Mouse (Mus musculus) hindbrain, postnatal 0 days (tissue): ENCODE measurements around the gene Ccdc162. TPM values are rescaled to one million over a fixed set of nuclear protein-coding genes. Genes with fewer than 3 reads are reported as not detected.
A peak's percentile ranks its signal among the peaks of the same experiment; 100 is the strongest.

Source experiments
- ATAC-seq: fragments of 200-750 bp; cut with Nextera tagmentation; 2 replicates; pipeline ENCODE4 v1.8.0; 2017; ENCODE audit warnings: mild to moderate bottlenecking, moderate TSS enrichment, moderate library complexity
- DNase-seq: peaks from one replicate; pipeline ENCODE4 v3.0.0-alpha.2; 2015; ENCODE audit warnings: low spot score
- H3K27ac ChIP-seq: fragments of 300-500 bp; sonication (generic); 2 replicates; pipeline ENCODE4 v1.5.1; 2014; ENCODE audit warnings: mild to moderate bottlenecking
- H3K27me3 ChIP-seq: fragments of 300-500 bp; sonication (generic); 2 replicates; pipeline ENCODE4 v1.6.1; 2014; ENCODE audit warnings: low read length, mixed read lengths; ENCODE audit not compliant: insufficient read depth
- H3K36me3 ChIP-seq: fragments of 300-500 bp; sonication (generic); 2 replicates; pipeline ENCODE4 v1.6.1; 2014; ENCODE audit warnings: low read length, mixed read lengths; ENCODE audit not compliant: insufficient read depth
- H3K4me1 ChIP-seq: fragments of 300-500 bp; sonication (generic); 2 replicates; pipeline ENCODE4 v1.6.1; 2014; ENCODE audit warnings: antibody characterized with exemption, low read length, mixed read lengths; ENCODE audit not compliant: insufficient read depth
- H3K4me2 ChIP-seq: fragments of 300-500 bp; sonication (generic); 2 replicates; pipeline ENCODE4 v1.6.1; 2014; ENCODE audit warnings: low read depth, mild to moderate bottlenecking, low read length, moderate library complexity, mixed read lengths
- H3K4me3 ChIP-seq: fragments of 300-500 bp; sonication (generic); 2 replicates; pipeline ENCODE4 v1.5.1; 2014; ENCODE audit warnings: low read length
- H3K9ac ChIP-seq: fragments of 300-500 bp; sonication (generic); replicated peaks from 2 replicates; pipeline ENCODE4 v1.6.1; 2014; ENCODE audit warnings: mild to moderate bottlenecking, low read length, moderate library complexity, mixed read lengths
- H3K9me3 ChIP-seq: fragments of 300-500 bp; sonication (generic); 2 replicates; pipeline ENCODE4 v1.6.1; 2016; ENCODE audit warnings: low read length, mixed read lengths
- CTCF ChIP-seq: IDR thresholded peaks from 2 replicates; pipeline ENCODE4 v1.5.1; 2016; ENCODE audit warnings: antibody characterized with exemption, control low read depth, low read depth
- WGBS: fragments of 180-500 bp; shearing (Covaris S2); extraction: QIAGEN DNeasy Blood & Tissue Kit; methylation state at CpG from one replicate; pipeline ENCODE4 v1.1.7; 2014; 5-methylcytosine and 5-hydroxymethylcytosine counted together
- polyA plus RNA-seq: library from polyadenylated mRNA; unstranded; fragments of >200 nt; fragmentation: Nextera tagmentation; extraction: Ambion mirVana; gene quantifications from 2 replicates; pipeline ENCODE4 v1.2.1, GENCODE M21; 2015
- total RNA-seq: library from RNA; depleted of rRNA; stranded (reverse); fragments of >200 nt; gene quantifications from 2 replicates; pipeline ENCODE4 v1.2.3, GENCODE M21; 2014

The Ccdc162 gene
- total and polyA plus RNA-seq, 2 experiments from 2014 or later: 2.1 to 3.3 TPM

- Histone ChIP-seq H3K9me3 (no peaks in the 10 kb centered on the region), H3K9ac (no peak overlapping the region), H3K27ac (no peak overlapping the region), H3K4me1 (peaks cover 24% of the 10 kb centered on the region), H3K4me3 (no peak overlapping the region), H3K36me3 (peaks cover 5% of the 10 kb centered on the region; the same call in 1 of the 2 replicates), H3K4me2 (no peak overlapping the region), H3K27me3 (no peaks in the 10 kb centered on the region)
- DNase-seq: no peak
- no peak for ATAC-seq
- TF ChIP-seq CTCF: no peak
- WGBS: 81% methylated on average over 3 of the region's 3 CpGs
Measured at GRCm38 (mm10) chr10:41523386-41523785, 193.0 kb downstream of the Ccdc162 start.

GRCm38 (mm10) chr10:41520410-41520673 is 196.1 kb downstream of the Ccdc162 start:
- H3K4me1 ChIP-seq: peaks cover 24% of the 10 kb centered on the region
- no peak overlapping the region for H3K27ac ChIP-seq
- ATAC-seq (no peak), DNase-seq (no peak)
- TF ChIP-seq CTCF: no peak
- H3K9me3 ChIP-seq: no peaks in the 10 kb centered on the region
- H3K9ac ChIP-seq: peak overlapping the region; percentile 91
- H3K4me2 ChIP-seq: peak overlapping the region; percentile 94
- H3K4me3 ChIP-seq: peak overlapping the region; percentile 96
- no peaks in the 10 kb centered on the region for H3K27me3 ChIP-seq
- no peaks in the 10 kb centered on the region for H3K36me3 ChIP-seq
- WGBS: 5% methylated on average over 5 of the region's 5 CpGs

GRCm38 (mm10) chr10:41519640-41520409 is 196.6 kb downstream of the Ccdc162 start:
- Histone ChIP-seq H3K9me3 (no peaks in the 10 kb centered on the region), H3K27ac (peak overlapping the region; percentile 100), H3K4me3 (peak overlapping the region; percentile 96), H3K4me2 (peak overlapping the region; percentile 94), H3K9ac (peak overlapping the region; percentile 91), H3K27me3 (no peaks in the 10 kb centered on the region), H3K4me1 (peaks cover 24% of the 10 kb centered on the region), H3K36me3 (no peaks in the 10 kb centered on the region)
- ATAC-seq (peak; percentile 57; the same call in 1 of the 2 replicates), DNase-seq (peak; percentile 59)
- TF ChIP-seq CTCF: no peak
- WGBS: under 1% methylated on average over 60 of the region's 65 CpGs

- Histone ChIP-seq H3K36me3 (no peaks in the 10 kb centered on the region), H3K27me3 (no peaks in the 10 kb centered on the region), H3K4me3 (peak within 1 kb of the TSS; percentile 96), H3K4me1 (peaks cover 24% of the 10 kb centered on the region), H3K9ac (peak within 1 kb of the TSS; percentile 91), H3K27ac (peak within 1 kb of the TSS; percentile 100), H3K9me3 (no peaks in the 10 kb centered on the region), H3K4me2 (peak within 1 kb of the TSS; percentile 94)
- DNase-seq: peak; percentile 97
- under 1% methylated on average over 61 of the region's 69 CpGs for WGBS
- ATAC-seq: peak; percentile 94
- TF ChIP-seq CTCF: no peak
Measured at GRCm38 (mm10) chr10:41518981-41519618, 197.3 kb downstream of the Ccdc162 start, which contains the start of gene Cd164. Cd164 (plus strand) TSS chr10:41519414.

GRCm38 (mm10) chr10:41518508-41518980 is 197.9 kb downstream of the Ccdc162 start:
- H3K9ac ChIP-seq: peak overlapping the region; percentile 91
- peak overlapping the region; percentile 100 for H3K27ac ChIP-seq
- peak overlapping the region; percentile 94 for H3K4me2 ChIP-seq
- peak; percentile 68 for ATAC-seq
- no peaks in the 10 kb centered on the region for H3K27me3 ChIP-seq
- no peaks in the 10 kb centered on the region for H3K9me3 ChIP-seq
- peak overlapping the region; percentile 96 for H3K4me3 ChIP-seq
- peaks cover 24% of the 10 kb centered on the region for H3K4me1 ChIP-seq
- TF ChIP-seq CTCF: peak; percentile 76
- peak; percentile 88 for DNase-seq
- H3K36me3 ChIP-seq: no peaks in the 10 kb centered on the region
- 0% methylated on average over 23 of the region's 23 CpGs for WGBS

- no peak overlapping the region for H3K9ac ChIP-seq
- no peak for TF ChIP-seq CTCF
- H3K36me3 ChIP-seq: no peaks in the 10 kb centered on the region
- H3K4me3 ChIP-seq: no peak overlapping the region
- ATAC-seq (no peak), DNase-seq (no peak)
- H3K9me3 ChIP-seq: no peaks in the 10 kb centered on the region
- no peak overlapping the region for H3K4me2 ChIP-seq
- no peak overlapping the region for H3K27ac ChIP-seq
- no peaks in the 10 kb centered on the region for H3K27me3 ChIP-seq
- no peaks in the 10 kb centered on the region for H3K4me1 ChIP-seq
Measured at GRCm38 (mm10) chr10:41514921-41515320, 201.5 kb downstream of the Ccdc162 start.

GRCm38 (mm10) chr10:41514301-41514700 is 202.1 kb downstream of the Ccdc162 start:
- Histone ChIP-seq H3K27ac (no peak overlapping the region), H3K4me3 (no peak overlapping the region), H3K27me3 (no peaks in the 10 kb centered on the region), H3K9me3 (no peaks in the 10 kb centered on the region), H3K4me2 (no peak overlapping the region), H3K4me1 (no peaks in the 10 kb centered on the region), H3K9ac (no peak overlapping the region), H3K36me3 (no peaks in the 10 kb centered on the region)
- ATAC-seq (no peak), DNase-seq (no peak)
- WGBS: 71% methylated on average over 4 of the region's 4 CpGs
- TF ChIP-seq CTCF: no peak
